Mouse (Mus musculus): Measurements from ENCODE around the gene Olfr996.
"Not testable (repeated sequence)": the region's sequence is repeated elsewhere in the genome, so short reads cannot be mapped to it uniquely, and the experiment has no call there.

Olfr996 gene

DNA sequence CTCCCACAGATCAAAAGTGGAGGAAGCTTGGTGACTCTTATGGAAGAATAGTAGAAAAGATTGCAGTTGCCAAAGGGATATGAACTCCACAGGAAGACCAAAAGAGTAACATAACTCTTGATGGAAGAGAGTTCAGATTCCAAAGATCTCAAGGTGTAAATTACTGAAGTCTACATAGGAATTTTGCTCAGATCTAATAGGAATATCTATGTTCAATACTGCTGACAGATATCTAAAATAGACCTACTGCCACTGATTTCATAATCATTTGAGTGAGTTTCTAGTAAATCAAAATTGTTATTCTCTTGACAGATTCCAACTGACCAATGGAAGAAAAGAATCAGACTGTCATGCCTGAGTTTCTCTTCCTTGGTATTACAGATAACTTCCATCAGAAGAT is at the start of gene Olfr996:
Gene Olfr996 (plus strand): TSS at position 301 of the 400 bp plus-strand sequence.
- DNase-seq (ENCODE audit: low read depth, low spot score) = no peak

DNA sequence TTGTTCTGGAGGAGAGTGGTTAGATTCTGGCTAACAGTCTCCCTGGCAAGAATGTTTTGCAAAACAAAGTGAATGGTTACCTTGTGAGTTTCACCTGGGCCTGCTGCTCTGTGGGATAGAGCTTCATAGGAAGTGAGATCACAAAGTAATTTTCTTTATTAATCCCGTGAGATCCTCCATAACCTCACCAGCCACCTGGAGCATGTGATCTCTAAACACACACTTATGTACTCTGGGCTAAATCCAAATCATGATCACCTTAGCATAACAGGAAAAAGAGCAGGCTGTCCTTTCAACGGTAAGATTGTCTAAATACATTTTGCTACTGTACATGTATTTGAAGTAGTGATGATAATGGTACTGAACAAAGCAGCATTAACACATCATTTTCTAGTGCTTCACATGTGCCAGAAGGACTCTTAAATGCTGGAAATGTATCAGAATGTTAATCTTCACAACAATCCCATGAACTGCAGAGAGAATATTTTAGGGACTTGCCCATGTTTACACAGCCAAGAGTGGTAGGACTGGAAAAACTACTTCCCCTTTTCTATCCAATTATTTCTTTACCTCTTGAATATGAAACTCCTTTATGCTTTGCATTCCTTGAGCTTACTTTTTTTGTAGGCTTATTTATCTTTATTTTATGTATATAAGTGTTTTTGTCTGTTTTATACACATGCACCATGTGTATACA is 46.8 kb upstream of the Olfr996 start:
- no peak for DNase-seq (ENCODE audit: low read depth, low spot score)

GRCm38 (mm10) chr2:85533934-85534333 is 45.1 kb upstream of the Olfr996 start:
- no peak for DNase-seq (ENCODE audit: low read depth, low spot score)

DNA sequence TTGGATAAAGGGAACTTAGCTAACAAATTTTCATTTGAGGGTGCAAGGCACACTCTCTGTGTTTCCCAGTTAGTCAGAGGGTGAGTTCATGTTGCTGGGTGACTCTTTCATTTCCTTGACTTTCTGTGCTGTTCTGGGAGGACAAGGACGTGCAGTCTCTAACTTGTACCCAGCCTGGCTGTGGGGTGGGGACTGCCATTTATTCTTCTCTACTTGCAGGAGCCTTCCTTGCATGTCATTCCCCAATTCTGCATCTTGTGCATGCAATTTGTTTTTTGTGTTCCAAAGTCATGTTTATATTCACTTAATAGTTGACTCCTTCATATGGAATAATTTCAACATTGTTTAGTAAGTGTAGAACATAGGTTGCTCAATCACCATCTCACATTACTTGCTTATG is 24.2 kb upstream of the Olfr996 start:
- no peak for DNase-seq (ENCODE audit: low read depth, low spot score)

GRCm38 (mm10) chr2:85560226-85560625 is 18.8 kb upstream of the Olfr996 start:
- DNase-seq (ENCODE audit: low read depth, low spot score) = no peak

DNA sequence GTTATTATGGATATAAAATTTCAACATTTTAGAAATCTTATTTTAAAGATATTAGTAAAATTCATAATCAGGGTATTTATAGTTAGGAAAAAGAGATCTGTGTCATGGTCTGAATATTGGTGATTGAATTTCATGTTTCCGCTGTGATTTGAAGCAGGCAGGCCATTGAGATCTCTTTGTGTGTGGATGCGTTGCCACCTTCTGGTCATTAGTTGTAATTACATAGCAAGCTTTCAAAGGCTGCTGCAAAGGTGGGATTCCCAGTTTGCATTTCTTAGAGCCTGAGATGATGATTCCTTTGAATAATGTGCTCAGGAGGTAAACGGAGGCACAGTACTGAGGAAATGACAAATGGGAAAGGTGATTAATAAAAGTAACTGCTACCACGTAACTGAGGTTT is 17.8 kb upstream of the Olfr996 start:
- peak; percentile 2 for DNase-seq (ENCODE audit: low read depth, low spot score)

DNA sequence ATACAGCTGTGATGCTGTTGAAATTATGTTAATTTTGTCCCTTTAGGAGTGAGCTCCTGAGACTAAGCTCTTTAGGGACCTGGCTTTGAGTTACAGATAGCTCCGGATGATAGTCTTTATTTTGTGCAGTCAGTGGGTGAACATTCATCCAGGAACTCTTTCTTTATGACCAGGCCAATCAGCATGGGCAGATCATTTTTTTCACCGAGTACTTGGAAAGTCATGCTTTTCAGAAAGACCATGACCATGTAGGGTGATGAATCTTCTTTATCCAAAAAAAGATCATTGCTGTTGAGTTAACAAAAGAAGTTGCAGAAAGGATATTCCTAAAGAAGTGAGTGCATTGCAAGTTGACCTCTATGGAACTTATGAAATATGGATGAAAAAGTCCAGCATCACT is 9.6 kb downstream of the Olfr996 start, which contains the start of gene Olfr998:
Gene Olfr998 (plus strand): TSS at position 301 of the 400 bp plus-strand sequence.
- DNase-seq (ENCODE audit: low read depth, low spot score) = not testable (repeated sequence)

GRCm38 (mm10) chr2:85611803-85612202 is 32.8 kb downstream of the Olfr996 start, which contains the start of gene Olfr1000:
Gene Olfr1000, minus strand, starts transcription at chr2:85611903.
- no peak for DNase-seq (ENCODE audit: low read depth, low spot score)
